Mouse (Mus musculus) lung, postnatal 0 days (tissue): ENCODE results near the gene Omp. TPM values are rescaled to one million over a fixed set of nuclear protein-coding genes. Genes with fewer than 3 reads are reported as not detected.
"Not testable (repeated sequence)": the region's sequence is repeated elsewhere in the genome, so short reads cannot be mapped to it uniquely, and the experiment has no call there.

Experiments
- ATAC-seq: fragments of 200-750 bp; cut with Nextera tagmentation; 2 replicates; pipeline ENCODE4 v1.8.0; 2017; ENCODE audit warnings: moderate library complexity
- DNase-seq: peaks from one replicate; pipeline ENCODE4 v3.0.0-alpha.2; 2016; ENCODE audit warnings: low spot score
- H3K27ac ChIP-seq: fragments of 300-500 bp; sonication (generic); 2 replicates; pipeline ENCODE4 v1.5.1; 2014; ENCODE audit warnings: antibody characterized with exemption, mild to moderate bottlenecking, low read length, mixed read lengths
- H3K27me3 ChIP-seq: fragments of 300-500 bp; sonication (generic); replicated peaks from 2 replicates; pipeline ENCODE4 v1.6.1; 2014; ENCODE audit warnings: low read length, mixed read lengths; ENCODE audit not compliant: insufficient read depth
- H3K36me3 ChIP-seq: fragments of 300-500 bp; sonication (generic); 2 replicates; pipeline ENCODE4 v1.6.1; 2014; ENCODE audit warnings: low read length, mixed read lengths; ENCODE audit not compliant: insufficient read depth
- H3K4me1 ChIP-seq: fragments of 300-500 bp; sonication (generic); 2 replicates; pipeline ENCODE4 v1.6.1; 2014; ENCODE audit warnings: antibody characterized with exemption, low read depth, low read length, mixed read lengths; ENCODE audit not compliant: insufficient read depth
- H3K4me2 ChIP-seq: fragments of 300-500 bp; sonication (generic); replicated peaks from 2 replicates; pipeline ENCODE4 v1.6.1; 2014; ENCODE audit warnings: low read depth, mild to moderate bottlenecking, low read length, moderate library complexity, mixed read lengths
- H3K4me3 ChIP-seq: fragments of 300-500 bp; sonication (generic); 2 replicates; pipeline ENCODE4 v1.5.1; 2014; ENCODE audit warnings: low read depth, low read length
- H3K9ac ChIP-seq: fragments of 300-500 bp; sonication (generic); replicated peaks from 2 replicates; pipeline ENCODE4 v1.6.1; 2014; ENCODE audit warnings: low read depth, mild to moderate bottlenecking
- H3K9me3 ChIP-seq: fragments of 300-500 bp; sonication (generic); 2 replicates; pipeline ENCODE4 v1.6.1; 2016; ENCODE audit warnings: low read length, mixed read lengths
- CTCF ChIP-seq: IDR thresholded peaks from 2 replicates; pipeline ENCODE4 v1.5.1; 2016; ENCODE audit warnings: antibody characterized with exemption, mild to moderate bottlenecking
- EP300 ChIP-seq: IDR thresholded peaks from 2 replicates; pipeline ENCODE4 v1.6.1; 2016; ENCODE audit warnings: antibody characterized with exemption, mild to moderate bottlenecking, control low read depth
- WGBS: fragments of 180-500 bp; shearing (Covaris S2); extraction: QIAGEN DNeasy Blood & Tissue Kit; methylation state at CpG from one replicate; pipeline ENCODE4 v1.1.7; 2014; 5-methylcytosine and 5-hydroxymethylcytosine counted together
- polyA plus RNA-seq: library from polyadenylated mRNA; unstranded; fragments of >200 nt; fragmentation: Nextera tagmentation; extraction: Ambion mirVana; gene quantifications from 2 replicates; pipeline ENCODE4 v1.2.1, GENCODE M21; 2015

The Omp gene
- polyA plus RNA-seq, 1 experiment from 2014 or later: 0.14 TPM

DNA sequence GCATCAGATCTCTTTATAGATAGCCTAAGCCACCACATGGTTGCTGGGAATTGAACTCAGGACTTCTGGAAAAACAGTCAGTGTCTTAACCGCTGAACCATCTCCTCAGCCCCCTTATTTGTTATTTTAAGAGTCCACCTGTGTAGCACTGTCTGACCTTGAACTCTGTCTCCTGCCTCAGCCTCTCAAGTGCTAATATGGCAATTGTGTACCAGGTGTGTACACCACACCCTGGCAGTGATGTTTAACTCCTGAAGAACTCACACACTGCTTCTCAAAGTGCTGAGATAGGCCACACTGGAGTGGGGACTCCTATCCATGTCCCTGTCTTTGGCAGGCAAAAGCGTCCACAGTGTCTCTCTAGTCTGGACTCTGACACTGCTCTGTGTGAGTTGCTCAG lies 43.4 kb upstream of the Omp start:
- H3K27me3 ChIP-seq: peaks cover 18% of the 10 kb centered on the region
- WGBS: 88% methylated on average over 2 of the region's 2 CpGs
- no peak for DNase-seq
- no peak overlapping the region for H3K4me3 ChIP-seq
- H3K4me1 ChIP-seq: peaks cover 3% of the 10 kb centered on the region; the same call in 1 of the 2 replicates
- no peaks in the 10 kb centered on the region for H3K36me3 ChIP-seq
- no peak for ATAC-seq
- no peak for TF ChIP-seq EP300
- TF ChIP-seq CTCF: no peak
- H3K27ac ChIP-seq: no peak overlapping the region
- no peak overlapping the region for H3K9ac ChIP-seq
- H3K9me3 ChIP-seq: no peaks in the 10 kb centered on the region
- H3K4me2 ChIP-seq: no peak overlapping the region

- Histone ChIP-seq H3K4me2 (no peak overlapping the region), H3K4me1 (peaks cover 3% of the 10 kb centered on the region; the same call in 1 of the 2 replicates), H3K9me3 (no peaks in the 10 kb centered on the region), H3K27me3 (peaks cover 14% of the 10 kb centered on the region; the same call in 1 of the 2 replicates), H3K4me3 (no peak overlapping the region), H3K9ac (no peak overlapping the region), H3K27ac (no peak overlapping the region), H3K36me3 (no peaks in the 10 kb centered on the region)
- no peak for TF ChIP-seq EP300
- no peak for TF ChIP-seq CTCF
- ATAC-seq (no peak), DNase-seq (no peak)
- 89% methylated on average over 2 of the region's 2 CpGs for WGBS
Observed at GRCm38 (mm10) chr7:98188238-98188637, 42.9 kb upstream of the Omp start.

DNA sequence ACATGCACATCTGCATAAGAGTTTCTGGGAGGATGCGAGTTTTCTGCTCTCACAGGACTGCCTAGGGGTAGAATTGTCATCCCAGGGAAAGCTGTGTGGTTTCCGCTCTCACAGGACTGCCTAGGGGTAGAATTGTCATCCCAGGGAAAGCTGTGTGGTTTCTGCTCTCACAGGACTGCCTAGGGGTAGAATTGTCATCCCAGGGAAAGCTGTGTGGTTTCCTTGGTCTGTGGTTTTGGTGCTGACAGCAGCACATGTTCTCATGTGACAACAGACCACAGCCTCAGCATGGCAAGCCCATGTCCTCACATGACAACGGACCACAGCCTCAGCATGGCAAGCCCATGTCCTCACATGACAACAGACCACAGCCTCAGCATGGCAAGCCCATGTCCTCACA lies 42.0 kb upstream of the Omp start:
- not testable (repeated sequence) for H3K4me2 ChIP-seq, H3K9ac ChIP-seq, H3K36me3 ChIP-seq, H3K4me1 ChIP-seq, DNase-seq, ATAC-seq, H3K27ac ChIP-seq, H3K9me3 ChIP-seq, H3K27me3 ChIP-seq, H3K4me3 ChIP-seq
- WGBS: 84% methylated on average over 3 of the region's 3 CpGs

GRCm38 (mm10) chr7:98186637-98187036 lies 41.3 kb upstream of the Omp start:
- DNase-seq (no peak), ATAC-seq (no peak)
- no peak overlapping the region for H3K9ac ChIP-seq
- H3K4me3 ChIP-seq: no peak overlapping the region
- H3K27me3 ChIP-seq: no peaks in the 10 kb centered on the region
- no peaks in the 10 kb centered on the region for H3K9me3 ChIP-seq
- no peak overlapping the region for H3K27ac ChIP-seq
- no peak overlapping the region for H3K4me2 ChIP-seq
- no peaks in the 10 kb centered on the region for H3K4me1 ChIP-seq
- TF ChIP-seq EP300 (no peak), CTCF (no peak)
- H3K36me3 ChIP-seq: no peaks in the 10 kb centered on the region
- WGBS: 71% methylated on average over 8 of the region's 8 CpGs

DNA sequence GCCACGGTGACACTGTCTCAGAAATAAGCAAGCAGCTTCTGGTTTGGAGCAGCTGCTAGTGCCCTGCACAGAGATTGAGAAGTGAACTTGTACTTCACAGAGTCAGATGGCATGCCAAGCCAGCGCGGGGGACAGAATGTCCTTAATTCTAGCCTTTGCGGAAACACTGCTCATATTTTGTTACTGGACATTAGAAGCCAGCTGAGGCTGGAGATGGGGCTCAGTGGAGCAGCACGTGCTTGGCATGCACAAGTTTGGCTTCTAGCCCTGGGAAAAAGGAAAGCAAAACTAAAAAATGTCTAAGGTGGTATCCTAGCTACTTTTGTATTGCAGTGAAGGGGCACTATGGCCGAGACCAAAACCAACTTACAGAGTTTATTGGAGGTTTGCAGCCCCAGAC lies 40.0 kb upstream of the Omp start:
- H3K9ac ChIP-seq: no peak overlapping the region
- H3K4me3 ChIP-seq: no peak overlapping the region
- H3K27me3 ChIP-seq: no peaks in the 10 kb centered on the region
- H3K9me3 ChIP-seq: no peaks in the 10 kb centered on the region
- H3K4me1 ChIP-seq: no peaks in the 10 kb centered on the region
- WGBS: 55% methylated on average over 6 of the region's 6 CpGs
- DNase-seq (no peak), ATAC-seq (no peak)
- no peak overlapping the region for H3K4me2 ChIP-seq
- no peak overlapping the region for H3K27ac ChIP-seq
- TF ChIP-seq EP300: no peak
- TF ChIP-seq CTCF: no peak
- H3K36me3 ChIP-seq: no peaks in the 10 kb centered on the region

DNA sequence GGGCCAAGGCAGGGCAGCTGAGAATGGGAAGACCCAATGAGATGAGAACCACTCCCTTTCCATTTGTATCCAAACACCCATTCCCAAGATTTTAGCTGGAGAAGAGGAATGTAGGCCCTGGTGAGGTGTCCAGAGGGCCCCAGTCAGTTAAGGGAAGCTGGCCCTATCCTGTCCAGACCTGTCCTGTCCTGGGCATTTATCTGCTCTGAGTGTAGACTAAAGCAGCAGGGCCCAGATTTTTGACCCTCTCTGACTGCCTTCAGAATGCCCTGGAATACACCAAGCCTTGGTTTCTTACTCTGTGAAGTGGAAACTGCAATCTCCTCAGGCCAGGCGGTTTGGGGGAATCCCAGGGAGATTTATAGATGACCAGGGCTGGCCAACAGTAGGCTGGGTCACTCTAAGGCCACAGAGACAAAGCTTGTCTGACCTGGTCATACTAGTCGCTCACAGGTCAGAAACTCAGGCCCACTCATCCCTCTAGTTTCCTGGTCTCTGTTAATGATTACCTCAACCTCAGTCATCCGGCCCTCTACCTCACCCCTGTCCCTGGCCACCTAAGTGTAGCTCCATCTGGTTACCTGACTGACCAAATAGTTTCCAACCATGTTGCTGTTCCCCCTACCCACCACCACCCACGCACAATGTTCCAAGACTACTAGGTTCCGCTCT lies 33.4 kb upstream of the Omp start:
- no peaks in the 10 kb centered on the region for H3K9me3 ChIP-seq
- H3K4me3 ChIP-seq: peak overlapping the region; percentile 79
- H3K4me1 ChIP-seq: peaks cover 8% of the 10 kb centered on the region
- H3K36me3 ChIP-seq: no peaks in the 10 kb centered on the region
- H3K27me3 ChIP-seq: no peaks in the 10 kb centered on the region
- peak overlapping the region; percentile 61 for H3K27ac ChIP-seq
- peak overlapping the region; percentile 88 for H3K4me2 ChIP-seq
- TF ChIP-seq EP300 (no peak), CTCF (no peak)
- WGBS: 71% methylated on average over 5 of the region's 5 CpGs
- ATAC-seq: peak; percentile 16
- no peak for DNase-seq
- H3K9ac ChIP-seq: peak overlapping the region; percentile 46; the same call in 1 of the 2 replicates
